Mouse (Mus musculus) midbrain, embryonic 12.5 days (tissue): ENCODE results near the gene 3110040M04Rik. TPM values are rescaled to one million over a fixed set of nuclear protein-coding genes. Genes with fewer than 3 reads are reported as not detected.

Experiments
- ATAC-seq: fragments of 200-750 bp; cut with Nextera tagmentation; 2 replicates; pipeline ENCODE4 v1.8.0; 2017; ENCODE audit warnings: low read depth, moderate TSS enrichment, moderate library complexity; ENCODE audit not compliant: low FRiP score
- H3K27ac ChIP-seq: fragments of 300-500 bp; sonication (generic); replicated peaks from 2 replicates; pipeline ENCODE4 v1.5.1; 2016; ENCODE audit warnings: mild to moderate bottlenecking
- H3K27me3 ChIP-seq: fragments of 300-500 bp; sonication (generic); 2 replicates; pipeline ENCODE4 v1.6.1; 2016; ENCODE audit warnings: mild to moderate bottlenecking
- H3K36me3 ChIP-seq: fragments of 300-500 bp; sonication (generic); 2 replicates; pipeline ENCODE4 v1.6.1; 2016
- H3K4me1 ChIP-seq: fragments of 300-500 bp; sonication (generic); 2 replicates; pipeline ENCODE4 v1.6.1; 2016
- H3K4me2 ChIP-seq: fragments of 300-500 bp; sonication (generic); replicated peaks from 2 replicates; pipeline ENCODE4 v1.6.1; 2016; ENCODE audit warnings: mild to moderate bottlenecking, moderate library complexity
- H3K4me3 ChIP-seq: fragments of 300-500 bp; sonication (generic); 2 replicates; pipeline ENCODE4 v1.5.1; 2016; ENCODE audit warnings: mild to moderate bottlenecking
- H3K9ac ChIP-seq: fragments of 300-500 bp; sonication (generic); replicated peaks from 2 replicates; pipeline ENCODE4 v1.6.1; 2016; ENCODE audit warnings: mild to moderate bottlenecking, moderate library complexity
- H3K9me3 ChIP-seq: fragments of 300-500 bp; sonication (generic); 2 replicates; pipeline ENCODE4 v1.6.1; 2016; ENCODE audit warnings: mild to moderate bottlenecking
- WGBS: fragments of 180-500 bp; shearing (Covaris S2); methylation state at CpG from one replicate; pipeline ENCODE4 v1.1.7; 2016; 5-methylcytosine and 5-hydroxymethylcytosine counted together
- polyA plus RNA-seq: library from polyadenylated mRNA; unstranded; fragments of >200 nt; fragmentation: Nextera tagmentation; extraction: Ambion mirVana; gene quantifications from 2 replicates; pipeline ENCODE4 v1.2.1, GENCODE M21; 2016

3110040M04Rik gene
- polyA plus RNA-seq, 1 experiment from 2014 or later, result not detected

DNA sequence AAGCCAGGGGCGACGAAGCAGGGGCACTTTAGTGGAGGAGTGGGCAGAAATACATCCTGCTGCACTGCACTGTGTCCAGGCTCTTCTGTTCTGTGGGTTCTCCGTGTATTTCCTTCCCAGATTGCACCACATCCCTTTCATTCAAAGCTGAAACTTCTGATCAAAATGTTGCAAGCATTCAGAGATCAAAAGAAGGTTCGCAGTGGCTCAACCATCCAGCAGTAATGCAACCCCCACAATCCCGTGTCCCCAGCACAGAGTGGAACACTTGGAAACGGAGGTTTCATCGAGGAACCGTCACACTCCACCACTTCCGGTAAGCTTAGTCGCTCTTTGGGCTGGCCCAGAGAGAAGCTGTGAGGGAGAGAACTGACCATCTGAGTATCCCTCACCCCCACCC, 41.2 kb downstream of the 3110040M04Rik start:
- no peak for ATAC-seq

GRCm38 (mm10) chr1:151245846-151246245, 41.9 kb downstream of the 3110040M04Rik start:
- no peak overlapping the region for H3K27ac ChIP-seq
- no peaks in the 10 kb centered on the region for H3K27me3 ChIP-seq
- whole genome bisulfite sequencing, result 69% methylated on average over 2 of the region's 2 CpGs
- H3K4me1 ChIP-seq, result no peaks in the 10 kb centered on the region
- no peak overlapping the region for H3K9ac ChIP-seq
- no peaks in the 10 kb centered on the region for H3K9me3 ChIP-seq
- 0 out of 2 replicates have a peak, but pooled peaks have one; percentile 34 for ATAC-seq
- H3K4me2 ChIP-seq, result no peak overlapping the region
- no peaks in the 10 kb centered on the region for H3K36me3 ChIP-seq
- no peak overlapping the region for H3K4me3 ChIP-seq

More for the DNA sequence above, 41.2 kb downstream of the 3110040M04Rik start:
- no peaks in the 10 kb centered on the region for H3K27me3 ChIP-seq
- no peaks in the 10 kb centered on the region for H3K36me3 ChIP-seq
- H3K4me1 ChIP-seq, result no peaks in the 10 kb centered on the region
- WGBS, result 87% methylated on average over 10 of the region's 10 CpGs
- no peak overlapping the region for H3K27ac ChIP-seq
- H3K4me3 ChIP-seq, result no peak overlapping the region
- no peak overlapping the region for H3K9ac ChIP-seq
- no peak overlapping the region for H3K4me2 ChIP-seq
- H3K9me3 ChIP-seq, result no peaks in the 10 kb centered on the region

DNA sequence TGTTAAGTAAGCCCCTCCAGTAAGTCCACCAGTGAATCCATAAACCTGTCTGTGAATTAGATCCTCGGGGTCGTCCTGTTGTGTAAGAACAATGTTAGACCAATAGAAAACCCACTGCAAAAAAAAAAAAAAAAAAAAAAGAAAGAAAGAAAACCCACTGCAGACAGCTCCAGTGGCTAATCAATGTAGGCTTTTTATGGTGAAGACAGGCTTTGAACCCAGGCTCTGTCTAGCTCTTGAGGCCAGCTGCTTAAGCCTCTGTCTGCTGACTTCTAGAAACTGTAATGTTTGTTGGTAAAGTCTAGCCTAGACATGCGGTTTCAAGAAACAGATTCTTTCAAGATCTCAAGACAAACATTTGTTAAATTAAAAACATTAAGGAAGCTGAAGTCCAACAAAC, 46.2 kb downstream of the 3110040M04Rik start:
- Histone ChIP-seq H3K9ac (no peak overlapping the region), H3K27me3 (no peaks in the 10 kb centered on the region), H3K4me1 (0 out of 2 replicates have a peak, but pooled peaks cover 3% of the 10 kb centered on the region), H3K27ac (no peak overlapping the region), H3K4me2 (no peak overlapping the region), H3K4me3 (no peak overlapping the region), H3K9me3 (no peaks in the 10 kb centered on the region), H3K36me3 (no peaks in the 10 kb centered on the region)
- no peak for ATAC-seq
- WGBS, result 85% methylated on average over 3 of the region's 3 CpGs

GRCm38 (mm10) chr1:151250529-151251193, 46.7 kb downstream of the 3110040M04Rik start:
- Histone ChIP-seq H3K9me3 (no peaks in the 10 kb centered on the region), H3K36me3 (no peaks in the 10 kb centered on the region), H3K9ac (no peak overlapping the region), H3K4me1 (0 out of 2 replicates have a peak, but pooled peaks cover 3% of the 10 kb centered on the region), H3K4me3 (no peak overlapping the region), H3K4me2 (no peak overlapping the region; the same call in 1 of the 2 replicates), H3K27me3 (no peaks in the 10 kb centered on the region), H3K27ac (no peak overlapping the region)
- 57% methylated on average over 18 of the region's 18 CpGs for WGBS
- peak; percentile 21; the same call in 1 of the 2 replicates for ATAC-seq

GRCm38 (mm10) chr1:151251194-151252010, 47.5 kb downstream of the 3110040M04Rik start:
- Histone ChIP-seq H3K27me3 (no peaks in the 10 kb centered on the region), H3K9me3 (no peaks in the 10 kb centered on the region), H3K9ac (no peak overlapping the region), H3K36me3 (no peaks in the 10 kb centered on the region), H3K4me3 (no peak overlapping the region), H3K4me2 (no peak overlapping the region), H3K27ac (no peak overlapping the region), H3K4me1 (0 out of 2 replicates have a peak, but pooled peaks cover 3% of the 10 kb centered on the region)
- 88% methylated on average over 14 of the region's 14 CpGs for WGBS
- ATAC-seq, result peak; percentile 19; the same call in 1 of the 2 replicates

Other genes with a start within 250 kb of the 3110040M04Rik start
- gene Hmcn1, start 210.7 kb upstream of the 3110040M04Rik start, polyA plus RNA-seq, result 4.4 and 6.5 TPM in 2 replicates
- 0.97 and 1.1 TPM in 2 replicates for gene Gm47985, start 21.6 kb upstream of the 3110040M04Rik start, polyA plus RNA-seq
- not detected in 2 replicates for gene Gm8947, start 11.7 kb upstream of the 3110040M04Rik start, polyA plus RNA-seq
- not detected in 2 replicates for gene Gm47995, start 5.7 kb upstream of the 3110040M04Rik start, polyA plus RNA-seq
- gene Gm47996, start 6.0 kb downstream of the 3110040M04Rik start, polyA plus RNA-seq, result 0.34 TPM in 1 of 2 replicates, not detected in the other
- gene Ivns1abp, start 140.4 kb downstream of the 3110040M04Rik start, polyA plus RNA-seq, result 367 and 379 TPM in 2 replicates
- 28.5 and 32.9 TPM in 2 replicates for gene Swt1, start 224.3 kb downstream of the 3110040M04Rik start, polyA plus RNA-seq
- 66.7 and 68.1 TPM in 2 replicates for gene Trmt1l, start 224.4 kb downstream of the 3110040M04Rik start, polyA plus RNA-seq